Mouse (Mus musculus) c-Kit-negative CD71-positive TER-119-positive erythroid progenitor cells, embryonic 14.5 days (primary cell): ENCODE results near the gene Rasl2-9.
"Not testable (repeated sequence)": the region's sequence is repeated elsewhere in the genome, so short reads cannot be mapped to it uniquely, and the experiment has no call there.

Source experiments
- DNase-seq: peaks from one replicate; pipeline ENCODE4 v3.0.0-alpha.2; 2013; ENCODE audit warnings: low read depth, low spot score

Rasl2-9 gene

DNA sequence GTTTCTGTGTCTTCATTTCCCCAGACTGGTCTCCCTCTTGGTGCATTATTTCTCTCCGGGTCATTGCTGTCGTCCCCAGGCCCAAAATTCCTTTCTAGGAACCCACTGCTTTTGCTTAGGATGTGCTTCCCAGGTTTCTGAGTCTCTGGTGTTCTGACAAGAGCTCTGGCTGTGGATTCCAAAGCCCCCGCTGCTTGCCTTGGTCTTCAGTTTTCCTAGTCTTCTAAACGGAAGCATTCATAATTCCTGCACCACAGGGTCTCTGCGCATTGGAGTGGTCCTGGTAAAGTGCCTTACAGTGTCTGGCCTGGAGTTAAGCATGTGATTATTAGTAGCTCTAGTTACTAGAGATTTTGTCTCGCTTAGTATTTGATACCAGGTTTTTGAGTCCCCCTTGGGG lies 44.9 kb downstream of the Rasl2-9 start:
- no peak for DNase-seq

DNA sequence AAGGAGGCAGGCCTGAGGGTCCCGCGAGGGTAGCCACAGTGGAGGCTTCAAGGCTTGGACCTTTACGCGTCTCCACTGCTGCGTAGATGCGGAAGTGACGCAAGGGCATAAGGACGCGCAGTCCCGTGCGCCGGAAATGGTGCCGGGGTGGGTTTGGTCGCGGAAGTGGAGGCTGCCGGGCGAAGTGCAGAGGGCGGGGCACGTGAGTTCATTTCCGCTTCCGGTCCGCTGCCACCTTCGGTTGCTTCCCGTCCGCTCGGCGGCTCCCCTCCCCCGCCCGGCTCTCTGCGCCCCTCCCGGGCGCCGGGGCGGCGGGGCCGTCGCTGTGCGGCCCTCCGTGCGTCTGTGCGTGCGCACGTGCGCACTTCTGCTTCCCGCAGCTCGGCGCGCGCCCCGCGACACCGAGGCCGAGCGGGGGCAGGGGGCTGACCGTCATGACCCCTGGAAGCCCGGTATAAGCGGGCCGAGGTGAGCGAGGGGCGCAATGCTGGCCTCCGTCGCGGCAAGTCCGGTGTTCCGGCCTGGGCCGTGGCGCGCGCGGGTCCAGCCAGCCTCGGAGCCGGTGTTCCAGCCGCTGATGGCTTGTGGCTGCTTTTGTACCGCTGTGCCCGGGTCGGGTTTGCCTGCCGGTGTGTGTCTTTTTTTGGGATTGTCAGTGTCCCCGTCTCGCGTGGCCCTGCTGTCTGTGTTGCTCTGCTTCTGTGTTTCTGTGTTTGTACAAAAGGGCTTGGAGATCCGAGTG lies 45.6 kb downstream of the Rasl2-9 start, which contains the start of gene Epn1:
Gene Epn1 (plus strand): TSS at position 226 of the 742 bp plus-strand sequence.
- DNase-seq: peak; percentile 84

DNA sequence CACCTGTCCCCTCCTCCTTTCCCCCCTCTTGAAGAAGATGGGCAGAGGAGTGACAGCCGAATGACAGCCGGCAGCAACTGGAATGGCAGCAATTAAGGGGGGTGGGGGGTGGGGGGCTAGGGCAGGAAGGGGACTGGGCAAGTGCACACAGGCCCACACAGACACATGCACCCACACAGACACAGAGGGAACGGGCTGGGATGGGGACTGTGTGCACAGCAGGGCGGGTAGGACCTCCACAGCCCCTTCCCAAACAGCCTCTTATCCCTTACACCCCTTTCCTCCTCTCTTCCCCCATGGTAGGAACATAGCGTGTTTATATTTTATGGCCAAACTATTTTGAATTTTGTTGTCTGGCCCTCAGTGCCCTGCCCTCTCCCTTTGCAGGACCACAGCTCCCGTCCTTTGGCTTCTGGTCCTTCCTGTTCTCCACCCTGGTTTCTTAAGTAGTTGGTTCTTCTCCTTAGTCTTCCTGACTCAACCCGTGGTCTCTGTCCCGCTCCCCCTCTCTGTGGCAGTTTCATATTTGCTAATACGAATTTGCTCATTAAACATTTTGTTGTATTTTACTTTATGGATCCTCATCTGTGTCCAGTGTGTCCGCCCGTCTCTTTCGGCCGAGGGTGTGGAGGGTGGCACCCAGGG lies 46.3 kb downstream of the Rasl2-9 start:
- DNase-seq: not testable (repeated sequence)

DNA sequence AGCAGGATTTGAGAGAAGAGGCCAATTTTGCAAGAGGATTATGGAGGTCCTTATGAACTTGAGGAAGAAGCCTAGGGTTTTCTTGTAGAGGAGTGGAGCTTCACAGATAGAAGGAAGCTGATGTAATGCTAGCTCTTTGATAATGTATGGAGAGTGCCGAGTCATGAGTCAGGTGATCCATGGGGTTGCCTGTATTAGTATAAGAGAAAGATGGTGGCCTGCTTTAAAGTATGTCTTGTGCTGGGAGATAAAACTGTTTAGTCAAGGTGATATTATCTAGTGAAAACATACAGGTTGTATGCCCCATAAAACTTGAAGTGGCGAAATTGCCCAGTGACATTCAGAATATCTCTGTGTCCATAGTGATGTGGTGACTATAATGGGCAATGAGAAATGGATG lies 48.8 kb downstream of the Rasl2-9 start:
- no peak for DNase-seq

DNA sequence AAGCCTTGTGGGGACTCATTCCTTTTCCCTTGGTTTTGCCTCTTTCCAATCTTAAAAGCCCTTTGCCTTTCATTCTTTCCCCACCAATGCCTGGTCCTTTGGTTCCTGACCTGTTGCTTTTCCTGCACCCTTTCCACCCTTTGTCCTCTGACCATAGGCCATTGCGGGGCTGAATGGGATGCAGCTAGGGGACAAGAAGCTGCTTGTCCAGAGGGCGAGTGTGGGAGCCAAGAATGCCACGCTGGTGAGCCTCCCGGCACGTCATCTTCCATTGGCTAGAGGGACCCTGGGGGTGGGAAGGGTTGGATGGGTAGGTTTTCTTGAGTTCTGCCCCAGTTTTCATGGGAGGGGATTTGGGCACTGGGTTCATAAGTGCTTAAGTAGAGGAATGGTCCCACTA lies 50.8 kb downstream of the Rasl2-9 start:
- no peak for DNase-seq
